Mouse (Mus musculus): ENCODE measurements around the gene Lrrfip2. TPM values are rescaled to one million over a fixed set of nuclear protein-coding genes. Genes with fewer than 3 reads are reported as not detected.

Gene Lrrfip2
- polyA plus RNA-seq, 1 experiment from 2014 or later = 50.8 TPM

DNA sequence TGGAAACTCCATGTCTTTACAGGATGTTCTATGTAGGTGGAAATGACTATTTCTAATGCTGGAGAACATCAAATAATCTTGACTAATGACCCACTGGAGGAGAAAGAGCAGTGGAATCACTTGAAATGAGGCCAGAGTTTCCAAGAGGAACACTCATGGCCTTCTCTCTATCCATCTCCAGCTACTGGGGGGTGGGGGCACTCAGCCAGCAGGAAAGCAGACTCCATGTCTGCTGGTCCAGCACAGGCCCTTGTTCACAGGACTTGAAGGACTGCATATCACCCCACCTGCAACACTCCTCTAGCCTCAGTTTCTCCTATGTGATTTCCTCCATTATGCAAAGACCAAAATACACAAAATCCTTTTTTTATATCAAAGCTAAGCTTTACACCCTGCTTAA lies 120.3 kb downstream of the Lrrfip2 start:
- Histone ChIP-seq H3K27me3 (ENCODE audit: control insufficient read depth, insufficient read depth, low read length) (no peaks in the 10 kb centered on the region), H3K4me1 (ENCODE audit: control insufficient read depth, insufficient read depth, low read length) (no peaks in the 10 kb centered on the region), H3K36me3 (ENCODE audit: control insufficient read depth, insufficient read depth, low read length) (peaks cover 9% of the 10 kb centered on the region; the same call in 1 of the 2 replicates), H3K9me3 (ENCODE audit: control insufficient read depth, low read length) (no peaks in the 10 kb centered on the region), H3K27ac (ENCODE audit: low read depth, low read length) (no peak overlapping the region), H3K9ac (ENCODE audit: low read length) (no peak overlapping the region), H3K4me3 (ENCODE audit: low read depth, low read length) (no peak overlapping the region), H3K4me2 (ENCODE audit: low read depth) (no peak overlapping the region)
- DNase-seq (ENCODE audit: low spot score) (no peak), ATAC-seq (ENCODE audit: insufficient read depth, low FRiP score, low TSS enrichment) (no peak)

DNA sequence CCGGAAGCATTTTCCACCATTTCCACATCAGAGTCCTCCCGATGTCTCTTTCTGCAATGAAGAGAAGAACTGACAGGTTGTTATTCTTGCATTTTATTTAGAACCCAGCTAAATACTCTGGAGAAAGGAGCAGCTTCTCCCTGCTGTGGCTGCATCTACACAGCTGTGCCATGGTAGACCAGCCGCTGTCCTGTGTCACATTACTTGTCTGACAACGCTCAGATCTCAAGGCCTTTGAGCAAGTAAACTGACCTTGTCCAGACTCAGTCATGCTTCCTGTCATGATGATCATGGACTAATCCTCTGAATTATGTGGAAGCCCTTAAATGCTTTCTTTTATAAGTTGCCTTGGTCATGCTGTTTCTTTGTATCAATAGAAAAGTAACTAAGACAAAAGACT lies 122.4 kb downstream of the Lrrfip2 start:
- 97% methylated on average over 4 of the region's 4 CpGs for WGBS
- DNase-seq (ENCODE audit: low spot score) (no peak), ATAC-seq (ENCODE audit: insufficient read depth, low FRiP score, low TSS enrichment) (no peak)
- Histone ChIP-seq H3K4me1 (ENCODE audit: control insufficient read depth, insufficient read depth, low read length) (no peaks in the 10 kb centered on the region), H3K4me2 (ENCODE audit: low read depth) (no peak overlapping the region), H3K27ac (ENCODE audit: low read depth, low read length) (no peak overlapping the region), H3K9ac (ENCODE audit: low read length) (no peak overlapping the region), H3K36me3 (ENCODE audit: control insufficient read depth, insufficient read depth, low read length) (peaks cover 7% of the 10 kb centered on the region; the same call in 1 of the 2 replicates), H3K4me3 (ENCODE audit: low read depth, low read length) (no peak overlapping the region), H3K9me3 (ENCODE audit: control insufficient read depth, low read length) (no peaks in the 10 kb centered on the region), H3K27me3 (ENCODE audit: control insufficient read depth, insufficient read depth, low read length) (no peaks in the 10 kb centered on the region)

DNA sequence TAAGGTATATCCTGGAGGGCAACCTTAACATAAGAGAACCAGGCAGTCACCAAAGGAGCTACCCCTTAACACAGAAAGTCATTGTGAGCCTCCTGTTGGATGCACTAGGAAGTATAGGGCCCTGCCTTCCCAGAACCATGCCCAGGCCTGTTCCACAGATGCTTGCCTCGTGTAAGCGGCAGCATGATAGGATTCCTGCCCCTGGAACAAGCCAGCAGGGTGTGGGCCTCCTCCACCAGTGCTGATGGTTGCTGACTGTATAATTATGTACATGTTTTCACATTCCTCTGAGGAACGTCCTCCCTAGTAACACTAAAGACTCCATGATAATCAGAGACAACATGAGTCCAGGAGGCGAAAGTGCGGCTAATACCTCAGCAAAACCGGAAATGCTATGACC lies 126.0 kb downstream of the Lrrfip2 start:
- no peaks in the 10 kb centered on the region for H3K27me3 ChIP-seq (ENCODE audit: control insufficient read depth, insufficient read depth, low read length)
- 89% methylated on average over 6 of the region's 6 CpGs for WGBS
- no peaks in the 10 kb centered on the region for H3K9me3 ChIP-seq (ENCODE audit: control insufficient read depth, low read length)
- no peak overlapping the region for H3K27ac ChIP-seq (ENCODE audit: low read depth, low read length)
- no peaks in the 10 kb centered on the region for H3K4me1 ChIP-seq (ENCODE audit: control insufficient read depth, insufficient read depth, low read length)
- DNase-seq (ENCODE audit: low spot score) = no peak
- no peak overlapping the region for H3K4me3 ChIP-seq (ENCODE audit: low read depth, low read length)
- no peak overlapping the region for H3K4me2 ChIP-seq (ENCODE audit: low read depth)
- H3K9ac ChIP-seq (ENCODE audit: low read length) = no peak overlapping the region
- peaks cover 7% of the 10 kb centered on the region; the same call in 1 of the 2 replicates for H3K36me3 ChIP-seq (ENCODE audit: control insufficient read depth, insufficient read depth, low read length)
- no peak for ATAC-seq (ENCODE audit: insufficient read depth, low FRiP score, low TSS enrichment)

DNA sequence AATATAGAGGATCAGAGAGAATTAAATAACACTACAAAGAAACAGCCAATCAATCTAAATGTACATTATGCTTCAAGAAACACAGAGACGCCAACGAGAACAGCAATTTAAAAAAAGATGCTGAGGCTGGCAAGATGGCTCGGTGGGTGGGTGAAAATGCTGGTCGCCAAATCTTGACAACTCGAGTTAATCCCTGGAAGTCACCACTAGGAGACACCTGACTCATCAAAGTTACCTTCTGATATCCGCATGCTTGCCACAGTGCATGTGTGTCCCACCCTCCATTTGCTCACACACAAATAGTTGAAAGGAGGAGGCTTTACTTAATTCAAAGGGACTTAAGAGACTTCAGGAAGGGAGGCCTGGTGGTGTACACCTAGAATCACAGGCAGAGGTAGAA lies 128.2 kb downstream of the Lrrfip2 start:
- no peak overlapping the region for H3K27ac ChIP-seq (ENCODE audit: low read depth, low read length)
- peaks cover 6% of the 10 kb centered on the region; the same call in 1 of the 2 replicates for H3K36me3 ChIP-seq (ENCODE audit: control insufficient read depth, insufficient read depth, low read length)
- H3K27me3 ChIP-seq (ENCODE audit: control insufficient read depth, insufficient read depth, low read length) = no peaks in the 10 kb centered on the region
- H3K4me2 ChIP-seq (ENCODE audit: low read depth) = no peak overlapping the region
- DNase-seq (ENCODE audit: low spot score) = no peak
- no peak for ATAC-seq (ENCODE audit: insufficient read depth, low FRiP score, low TSS enrichment)
- H3K4me3 ChIP-seq (ENCODE audit: low read depth, low read length) = no peak overlapping the region
- no peaks in the 10 kb centered on the region for H3K4me1 ChIP-seq (ENCODE audit: control insufficient read depth, insufficient read depth, low read length)
- 85% methylated on average over 6 of the region's 6 CpGs for WGBS
- H3K9me3 ChIP-seq (ENCODE audit: control insufficient read depth, low read length) = no peaks in the 10 kb centered on the region
- H3K9ac ChIP-seq (ENCODE audit: low read length) = no peak overlapping the region

DNA sequence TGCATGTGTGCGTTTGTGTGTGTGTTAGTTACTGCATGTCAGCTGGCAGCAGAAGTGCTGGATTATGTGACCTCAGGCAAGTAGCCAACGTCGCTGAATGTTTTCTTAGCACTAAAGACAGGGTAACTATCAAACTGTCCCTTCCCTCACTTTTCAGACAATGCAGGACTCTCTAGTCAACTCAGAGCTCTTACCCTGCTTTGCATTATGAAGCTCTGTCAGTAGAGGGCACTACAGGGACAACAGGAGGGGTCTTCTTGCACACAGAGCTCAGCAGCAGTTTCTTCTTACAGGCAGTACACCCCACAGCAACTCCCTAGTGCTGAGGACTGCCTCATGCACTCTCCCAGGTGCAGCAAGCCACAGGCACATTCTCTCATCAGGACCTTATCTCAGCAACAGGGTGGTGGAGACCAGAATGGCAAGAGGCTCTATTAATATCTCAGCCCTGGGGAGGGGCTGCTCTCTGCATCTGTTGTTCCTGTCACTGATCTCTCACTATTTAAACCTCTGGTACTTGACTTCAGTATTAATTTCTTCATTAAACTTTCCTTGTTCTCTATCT lies 130.4 kb downstream of the Lrrfip2 start:
- Histone ChIP-seq H3K4me2 (ENCODE audit: low read depth) (no peak overlapping the region), H3K36me3 (ENCODE audit: control insufficient read depth, insufficient read depth, low read length) (peaks cover 4% of the 10 kb centered on the region; the same call in 1 of the 2 replicates), H3K27ac (ENCODE audit: low read depth, low read length) (no peak overlapping the region), H3K9ac (ENCODE audit: low read length) (no peak overlapping the region), H3K27me3 (ENCODE audit: control insufficient read depth, insufficient read depth, low read length) (no peaks in the 10 kb centered on the region), H3K4me1 (ENCODE audit: control insufficient read depth, insufficient read depth, low read length) (no peaks in the 10 kb centered on the region), H3K4me3 (ENCODE audit: low read depth, low read length) (no peak overlapping the region), H3K9me3 (ENCODE audit: control insufficient read depth, low read length) (no peaks in the 10 kb centered on the region)
- ATAC-seq (ENCODE audit: insufficient read depth, low FRiP score, low TSS enrichment) = no peak
- 87% methylated on average over 3 of the region's 3 CpGs for WGBS
- no peak for DNase-seq (ENCODE audit: low spot score)

DNA sequence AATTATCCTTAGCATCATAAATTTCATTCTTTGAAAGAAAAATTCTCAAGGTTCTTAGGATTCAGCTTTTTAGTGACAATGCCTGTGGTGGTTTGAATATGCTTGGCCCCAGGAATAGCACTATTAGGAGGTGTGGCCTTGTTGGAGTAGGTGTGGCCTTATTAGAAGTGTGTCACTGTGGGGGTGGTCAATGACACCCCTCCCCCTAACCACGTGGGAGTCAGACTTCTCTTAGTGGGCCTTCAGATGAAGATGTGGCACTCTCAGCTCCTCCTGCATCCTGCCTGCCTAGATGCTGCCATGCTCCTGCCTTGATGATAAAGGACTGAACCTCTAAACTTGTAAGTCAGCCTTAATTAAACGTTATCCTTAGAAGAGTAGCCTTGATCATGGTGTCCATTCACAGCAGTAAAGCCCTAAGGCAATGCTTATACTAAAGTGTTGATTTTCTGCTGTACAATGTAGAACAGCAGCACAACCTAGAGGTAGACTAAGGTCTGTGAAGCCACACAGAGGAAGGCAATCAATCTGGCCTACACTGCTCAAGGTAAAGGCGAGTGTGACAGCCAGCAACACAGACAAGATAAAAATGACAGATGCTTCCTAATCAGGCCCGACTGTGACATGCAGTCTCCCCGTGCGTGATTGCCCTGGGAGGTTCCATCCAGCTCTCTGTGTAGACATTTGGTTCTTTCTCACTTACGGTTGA lies 134.9 kb downstream of the Lrrfip2 start:
- Histone ChIP-seq H3K9ac (ENCODE audit: low read length) (no peak overlapping the region), H3K36me3 (ENCODE audit: control insufficient read depth, insufficient read depth, low read length) (peaks cover 6% of the 10 kb centered on the region), H3K27ac (ENCODE audit: low read depth, low read length) (no peak overlapping the region), H3K4me1 (ENCODE audit: control insufficient read depth, insufficient read depth, low read length) (no peaks in the 10 kb centered on the region), H3K9me3 (ENCODE audit: control insufficient read depth, low read length) (no peaks in the 10 kb centered on the region), H3K4me2 (ENCODE audit: low read depth) (no peak overlapping the region), H3K27me3 (ENCODE audit: control insufficient read depth, insufficient read depth, low read length) (no peaks in the 10 kb centered on the region), H3K4me3 (ENCODE audit: low read depth, low read length) (no peak overlapping the region)
- DNase-seq (ENCODE audit: low spot score) (no peak), ATAC-seq (ENCODE audit: insufficient read depth, low FRiP score, low TSS enrichment) (no peak)
- 80% methylated on average over 7 of the region's 7 CpGs for WGBS

DNA sequence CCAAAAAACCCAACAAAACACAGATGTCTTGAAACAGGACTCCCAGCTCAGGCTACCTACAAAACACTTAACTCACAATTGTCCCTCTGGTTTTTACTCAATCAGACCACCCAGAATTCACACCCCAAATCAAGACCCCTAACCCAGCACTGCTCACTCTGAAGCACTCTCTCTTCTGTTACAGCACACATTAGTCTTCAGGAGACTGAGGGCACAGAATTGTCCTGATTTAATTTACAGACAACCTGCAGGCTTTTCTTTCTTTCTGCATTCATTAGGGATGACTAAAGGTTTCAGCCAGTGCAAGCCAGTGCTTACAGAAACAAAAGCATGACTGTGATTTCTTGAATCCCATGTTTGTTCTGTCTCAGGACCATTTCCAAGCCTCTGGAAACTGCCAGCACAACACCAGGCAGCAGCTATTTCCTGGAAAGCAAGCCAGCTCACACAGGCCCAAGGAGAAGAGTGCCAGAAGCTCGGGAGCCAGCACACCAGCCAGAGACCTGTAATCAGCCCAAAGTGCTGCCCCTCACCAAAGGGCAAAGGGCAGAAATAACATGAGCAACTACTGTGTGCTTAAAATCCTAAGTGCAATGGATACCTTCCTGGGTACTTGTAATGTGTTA lies 143.1 kb downstream of the Lrrfip2 start:
- no peak overlapping the region for H3K4me2 ChIP-seq (ENCODE audit: low read depth)
- no peaks in the 10 kb centered on the region for H3K27me3 ChIP-seq (ENCODE audit: control insufficient read depth, insufficient read depth, low read length)
- ATAC-seq (ENCODE audit: insufficient read depth, low FRiP score, low TSS enrichment) (no peak), DNase-seq (ENCODE audit: low spot score) (no peak)
- H3K9ac ChIP-seq (ENCODE audit: low read length) = no peak overlapping the region
- 42% methylated on average over 1 of the region's 1 CpGs for WGBS
- H3K9me3 ChIP-seq (ENCODE audit: control insufficient read depth, low read length) = no peaks in the 10 kb centered on the region
- H3K27ac ChIP-seq (ENCODE audit: low read depth, low read length) = no peak overlapping the region
- H3K4me3 ChIP-seq (ENCODE audit: low read depth, low read length) = no peak overlapping the region
- peaks cover 2% of the 10 kb centered on the region; the same call in 1 of the 2 replicates for H3K36me3 ChIP-seq (ENCODE audit: control insufficient read depth, insufficient read depth, low read length)
- no peaks in the 10 kb centered on the region for H3K4me1 ChIP-seq (ENCODE audit: control insufficient read depth, insufficient read depth, low read length)

DNA sequence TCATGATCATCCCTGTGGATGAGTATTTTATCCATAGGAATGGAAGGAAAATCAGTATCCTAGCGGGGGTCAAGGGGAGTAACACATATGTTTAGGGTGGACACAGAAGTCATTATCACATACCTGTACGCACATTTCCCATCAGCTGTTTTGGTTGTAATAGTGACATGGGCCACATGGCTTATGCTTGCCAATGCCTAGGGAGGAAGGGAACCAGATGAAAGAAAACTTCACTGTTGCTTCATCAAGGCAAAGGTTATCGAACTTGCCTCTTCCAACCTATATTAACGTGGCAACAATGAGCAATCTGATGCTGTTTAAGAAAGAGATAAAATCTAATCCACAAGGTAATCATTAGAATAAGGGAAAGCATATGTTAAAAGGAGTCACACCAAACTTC lies 144.0 kb downstream of the Lrrfip2 start:
- ATAC-seq (ENCODE audit: insufficient read depth, low FRiP score, low TSS enrichment) = no peak
- peaks cover 2% of the 10 kb centered on the region; the same call in 1 of the 2 replicates for H3K36me3 ChIP-seq (ENCODE audit: control insufficient read depth, insufficient read depth, low read length)
- WGBS = 94% methylated on average over 4 of the region's 4 CpGs
- H3K27ac ChIP-seq (ENCODE audit: low read depth, low read length) = no peak overlapping the region
- H3K4me2 ChIP-seq (ENCODE audit: low read depth) = no peak overlapping the region
- H3K9me3 ChIP-seq (ENCODE audit: control insufficient read depth, low read length) = no peaks in the 10 kb centered on the region
- no peak for DNase-seq (ENCODE audit: low spot score)
- no peaks in the 10 kb centered on the region for H3K27me3 ChIP-seq (ENCODE audit: control insufficient read depth, insufficient read depth, low read length)
- H3K9ac ChIP-seq (ENCODE audit: low read length) = no peak overlapping the region
- H3K4me1 ChIP-seq (ENCODE audit: control insufficient read depth, insufficient read depth, low read length) = no peaks in the 10 kb centered on the region
- H3K4me3 ChIP-seq (ENCODE audit: low read depth, low read length) = no peak overlapping the region

DNA sequence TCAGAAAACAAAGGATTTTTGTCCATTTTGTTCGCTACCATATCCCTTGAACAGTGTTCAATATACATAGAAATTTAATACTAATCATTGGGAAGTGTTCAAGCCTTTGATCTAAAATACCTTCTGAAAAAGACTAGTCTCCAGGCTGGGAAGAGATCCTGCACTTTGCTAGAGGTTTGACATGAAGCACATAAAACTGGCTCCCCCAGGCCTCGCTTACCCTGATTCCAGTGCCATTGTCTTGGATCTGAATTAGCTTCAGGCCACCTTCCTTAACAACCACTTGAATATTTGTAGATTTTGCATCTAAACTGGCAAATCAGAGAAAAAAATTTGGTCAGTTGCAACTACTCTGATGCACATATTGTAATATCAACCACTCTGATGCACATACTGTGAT lies 150.6 kb downstream of the Lrrfip2 start:
- H3K9me3 ChIP-seq (ENCODE audit: control insufficient read depth, low read length) = no peaks in the 10 kb centered on the region
- ATAC-seq (ENCODE audit: insufficient read depth, low FRiP score, low TSS enrichment) (no peak), DNase-seq (ENCODE audit: low spot score) (no peak)
- H3K9ac ChIP-seq (ENCODE audit: low read length) = no peak overlapping the region
- no peaks in the 10 kb centered on the region for H3K36me3 ChIP-seq (ENCODE audit: control insufficient read depth, insufficient read depth, low read length)
- no peak overlapping the region for H3K4me2 ChIP-seq (ENCODE audit: low read depth)
- H3K4me1 ChIP-seq (ENCODE audit: control insufficient read depth, insufficient read depth, low read length) = peaks cover 7% of the 10 kb centered on the region; the same call in 1 of the 2 replicates
- no peaks in the 10 kb centered on the region for H3K27me3 ChIP-seq (ENCODE audit: control insufficient read depth, insufficient read depth, low read length)
- WGBS = 98% methylated on average over 2 of the region's 2 CpGs
- H3K27ac ChIP-seq (ENCODE audit: low read depth, low read length) = no peak overlapping the region
- H3K4me3 ChIP-seq (ENCODE audit: low read depth, low read length) = no peak overlapping the region
